Mouse (Mus musculus) thymus, postnatal 14 days (tissue): ENCODE results near the gene Kifc5b.
"Not testable (repeated sequence)": the region's sequence is repeated elsewhere in the genome, so short reads cannot be mapped to it uniquely, and the experiment has no call there.

Experiments used
- DNase-seq: peaks from one replicate; pipeline ENCODE4 v3.0.0; 2021

Kifc5b gene

GRCm38 (mm10) chr17:26922368-26922767 is 5.5 kb downstream of the Kifc5b start:
- DNase-seq, result not testable (repeated sequence)

GRCm38 (mm10) chr17:26925414-26925813 is 8.5 kb downstream of the Kifc5b start:
- DNase-seq, result not testable (repeated sequence)

GRCm38 (mm10) chr17:26931795-26932194 is 14.9 kb downstream of the Kifc5b start:
- peak; percentile 44 for DNase-seq

GRCm38 (mm10) chr17:26932839-26933398 is 16.0 kb downstream of the Kifc5b start, which contains the start of gene Phf1:
Gene Phf1, plus strand, starts transcription at chr17:26933052.
- DNase-seq, result peak; percentile 99

GRCm38 (mm10) chr17:26933419-26933818 is 16.5 kb downstream of the Kifc5b start:
- no peak for DNase-seq

GRCm38 (mm10) chr17:26933885-26934827 is 17.3 kb downstream of the Kifc5b start:
- DNase-seq, result no peak

GRCm38 (mm10) chr17:26935027-26935426 is 18.1 kb downstream of the Kifc5b start:
- no peak for DNase-seq

GRCm38 (mm10) chr17:26936453-26936852 is 19.6 kb downstream of the Kifc5b start:
- no peak for DNase-seq

GRCm38 (mm10) chr17:26936921-26937695 is 20.2 kb downstream of the Kifc5b start:
- DNase-seq, result no peak

- DNase-seq, result no peak
Measured at GRCm38 (mm10) chr17:26937883-26938695, 21.2 kb downstream of the Kifc5b start.

GRCm38 (mm10) chr17:26938731-26939130 is 21.8 kb downstream of the Kifc5b start:
- DNase-seq, result no peak

GRCm38 (mm10) chr17:26939178-26939972 is 22.5 kb downstream of the Kifc5b start, which contains the start of gene Cuta:
Gene Cuta, minus strand, starts transcription at chr17:26939569.
- DNase-seq, result peak; percentile 99

GRCm38 (mm10) chr17:26939973-26940300 is 23.0 kb downstream of the Kifc5b start:
- DNase-seq, result no peak

- peak; percentile 54 for DNase-seq
Measured at GRCm38 (mm10) chr17:26941031-26941789, 24.3 kb downstream of the Kifc5b start, which contains the start of gene Syngap1. Gene Syngap1, plus strand, starts transcription at chr17:26941253.

- no peak for DNase-seq
Measured at GRCm38 (mm10) chr17:26941841-26942570, 25.1 kb downstream of the Kifc5b start.

GRCm38 (mm10) chr17:26945824-26946495 is 29.1 kb downstream of the Kifc5b start:
- DNase-seq, result no peak

- DNase-seq, result peak; percentile 48
Measured at GRCm38 (mm10) chr17:26946567-26946966, 29.7 kb downstream of the Kifc5b start.

- no peak for DNase-seq
Measured at GRCm38 (mm10) chr17:26947231-26948100, 30.6 kb downstream of the Kifc5b start.
